Mouse (Mus musculus): ENCODE results near the gene Rbfox1. TPM values are rescaled to one million over a fixed set of nuclear protein-coding genes. Genes with fewer than 3 reads are reported as not detected.

Rbfox1 gene
- polyA plus RNA-seq, 1 experiment = 142 TPM

GRCm38 (mm10) chr16:6019361-6019760 lies 134.2 kb downstream of the Rbfox1 start:
- TF ChIP-seq CTCF (IDR thresholded peaks at IDR 0.05; ENCODE audit: extremely low read depth, insufficient read depth, low read length) (no peak), POLR2A (IDR thresholded peaks at IDR 0.05; ENCODE audit: extremely low read depth, insufficient read depth, low read length) (no peak)
- H3K4me1 ChIP-seq (ENCODE audit: control insufficient read depth, insufficient read depth, low read length) = no peaks in the 10 kb centered on the region; the same call in 1 of the 2 replicates
- no peak overlapping the region for H3K27ac ChIP-seq (ENCODE audit: insufficient read depth, low read length)
- H3K4me3 ChIP-seq (ENCODE audit: insufficient read depth, low read length) = no peak overlapping the region

- Histone ChIP-seq H3K4me3 (ENCODE audit: insufficient read depth, low read length) (no peak overlapping the region), H3K4me1 (ENCODE audit: control insufficient read depth, insufficient read depth, low read length) (peaks cover 3% of the 10 kb centered on the region), H3K27ac (ENCODE audit: insufficient read depth, low read length) (no peak overlapping the region)
- TF ChIP-seq POLR2A (IDR thresholded peaks at IDR 0.05; ENCODE audit: extremely low read depth, insufficient read depth, low read length) = no peak
- TF ChIP-seq CTCF (IDR thresholded peaks at IDR 0.05; ENCODE audit: extremely low read depth, insufficient read depth, low read length) = no peak
Measured at GRCm38 (mm10) chr16:6031280-6031679, 146.1 kb downstream of the Rbfox1 start.

GRCm38 (mm10) chr16:6032563-6032962 lies 147.4 kb downstream of the Rbfox1 start:
- peaks cover 10% of the 10 kb centered on the region for H3K4me1 ChIP-seq (ENCODE audit: control insufficient read depth, insufficient read depth, low read length)
- no peak overlapping the region for H3K4me3 ChIP-seq (ENCODE audit: insufficient read depth, low read length)
- TF ChIP-seq CTCF (IDR thresholded peaks at IDR 0.05; ENCODE audit: extremely low read depth, insufficient read depth, low read length) (no peak), POLR2A (IDR thresholded peaks at IDR 0.05; ENCODE audit: extremely low read depth, insufficient read depth, low read length) (no peak)
- H3K27ac ChIP-seq (ENCODE audit: insufficient read depth, low read length) = no peak overlapping the region

- TF ChIP-seq CTCF (IDR thresholded peaks at IDR 0.05; ENCODE audit: extremely low read depth, insufficient read depth, low read length) (no peak), POLR2A (IDR thresholded peaks at IDR 0.05; ENCODE audit: extremely low read depth, insufficient read depth, low read length) (no peak)
- Histone ChIP-seq H3K27ac (ENCODE audit: insufficient read depth, low read length) (no peak overlapping the region), H3K4me3 (ENCODE audit: insufficient read depth, low read length) (no peak overlapping the region), H3K4me1 (ENCODE audit: control insufficient read depth, insufficient read depth, low read length) (peaks cover 9% of the 10 kb centered on the region)
Measured at GRCm38 (mm10) chr16:6034876-6035275, 149.7 kb downstream of the Rbfox1 start.

GRCm38 (mm10) chr16:6037009-6037408 lies 151.9 kb downstream of the Rbfox1 start:
- no peak overlapping the region for H3K4me3 ChIP-seq (ENCODE audit: insufficient read depth, low read length)
- TF ChIP-seq POLR2A (IDR thresholded peaks at IDR 0.05; ENCODE audit: extremely low read depth, insufficient read depth, low read length) (no peak), CTCF (IDR thresholded peaks at IDR 0.05; ENCODE audit: extremely low read depth, insufficient read depth, low read length) (no peak)
- H3K27ac ChIP-seq (ENCODE audit: insufficient read depth, low read length) = peak overlapping the region; percentile 42
- H3K4me1 ChIP-seq (ENCODE audit: control insufficient read depth, insufficient read depth, low read length) = peaks cover 7% of the 10 kb centered on the region

- no peak overlapping the region for H3K27ac ChIP-seq (ENCODE audit: insufficient read depth, low read length)
- no peaks in the 10 kb centered on the region for H3K4me1 ChIP-seq (ENCODE audit: control insufficient read depth, insufficient read depth, low read length)
- H3K4me3 ChIP-seq (ENCODE audit: insufficient read depth, low read length) = no peak overlapping the region
- TF ChIP-seq CTCF (IDR thresholded peaks at IDR 0.05; ENCODE audit: extremely low read depth, insufficient read depth, low read length) = no peak
- no peak for TF ChIP-seq POLR2A (IDR thresholded peaks at IDR 0.05; ENCODE audit: extremely low read depth, insufficient read depth, low read length)
Measured at GRCm38 (mm10) chr16:6042766-6043165, 157.6 kb downstream of the Rbfox1 start.

- Histone ChIP-seq H3K4me1 (ENCODE audit: control insufficient read depth, insufficient read depth, low read length) (no peaks in the 10 kb centered on the region), H3K27ac (ENCODE audit: insufficient read depth, low read length) (no peak overlapping the region), H3K4me3 (ENCODE audit: insufficient read depth, low read length) (no peak overlapping the region)
- TF ChIP-seq POLR2A (IDR thresholded peaks at IDR 0.05; ENCODE audit: extremely low read depth, insufficient read depth, low read length) = no peak
- no peak for TF ChIP-seq CTCF (IDR thresholded peaks at IDR 0.05; ENCODE audit: extremely low read depth, insufficient read depth, low read length)
Measured at GRCm38 (mm10) chr16:6048601-6049000, 163.4 kb downstream of the Rbfox1 start.

GRCm38 (mm10) chr16:6062495-6062894 lies 177.3 kb downstream of the Rbfox1 start:
- peaks cover 3% of the 10 kb centered on the region; the same call in 1 of the 2 replicates for H3K4me1 ChIP-seq (ENCODE audit: control insufficient read depth, insufficient read depth, low read length)
- H3K27ac ChIP-seq (ENCODE audit: insufficient read depth, low read length) = no peak overlapping the region
- no peak for TF ChIP-seq POLR2A (IDR thresholded peaks at IDR 0.05; ENCODE audit: extremely low read depth, insufficient read depth, low read length)
- TF ChIP-seq CTCF (IDR thresholded peaks at IDR 0.05; ENCODE audit: extremely low read depth, insufficient read depth, low read length) = no peak
- H3K4me3 ChIP-seq (ENCODE audit: insufficient read depth, low read length) = no peak overlapping the region

- H3K4me1 ChIP-seq (ENCODE audit: control insufficient read depth, insufficient read depth, low read length) = no peaks in the 10 kb centered on the region
- H3K4me3 ChIP-seq (ENCODE audit: insufficient read depth, low read length) = no peak overlapping the region
- H3K27ac ChIP-seq (ENCODE audit: insufficient read depth, low read length) = no peak overlapping the region
- TF ChIP-seq CTCF (IDR thresholded peaks at IDR 0.05; ENCODE audit: extremely low read depth, insufficient read depth, low read length) (no peak), POLR2A (IDR thresholded peaks at IDR 0.05; ENCODE audit: extremely low read depth, insufficient read depth, low read length) (no peak)
Measured at GRCm38 (mm10) chr16:6065481-6065880, 180.3 kb downstream of the Rbfox1 start.

- Histone ChIP-seq H3K4me3 (ENCODE audit: insufficient read depth, low read length) (no peak overlapping the region), H3K27ac (ENCODE audit: insufficient read depth, low read length) (no peak overlapping the region), H3K4me1 (ENCODE audit: control insufficient read depth, insufficient read depth, low read length) (peaks cover 10% of the 10 kb centered on the region)
- no peak for TF ChIP-seq CTCF (IDR thresholded peaks at IDR 0.05; ENCODE audit: extremely low read depth, insufficient read depth, low read length)
- TF ChIP-seq POLR2A (IDR thresholded peaks at IDR 0.05; ENCODE audit: extremely low read depth, insufficient read depth, low read length) = no peak
Measured at GRCm38 (mm10) chr16:6075442-6076050, 190.4 kb downstream of the Rbfox1 start.

Data from cortical plate, adult 2 months (tissue).